Mouse (Mus musculus): ENCODE measurements around the gene Ly6g6f. TPM values are rescaled to one million over a fixed set of nuclear protein-coding genes. Genes with fewer than 3 reads are reported as not detected.

The Ly6g6f gene
- polyA plus RNA-seq, 1 experiment: 3.8 TPM

DNA sequence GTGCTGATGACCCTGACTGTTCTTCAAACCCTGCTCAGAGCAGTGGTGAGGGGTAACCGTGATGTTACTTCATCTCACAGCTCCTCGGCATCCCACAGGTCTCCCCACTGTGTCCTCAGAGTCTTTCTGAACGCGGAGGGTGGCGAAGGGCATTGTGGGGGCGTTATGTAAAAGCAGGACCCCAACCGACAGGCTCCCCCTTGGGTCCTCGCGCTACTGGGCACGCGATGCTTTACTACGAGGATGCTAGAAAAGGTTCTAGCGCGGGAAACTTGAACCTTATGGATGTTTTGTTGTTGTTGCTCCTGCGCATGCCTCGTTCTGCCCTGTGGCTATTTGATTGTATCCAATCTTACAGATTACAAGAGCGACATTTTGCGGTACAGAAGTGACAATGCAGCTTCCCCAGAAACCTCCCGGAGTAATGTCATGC, 36.5 kb upstream of the Ly6g6f start, which contains the start of gene Csnk2b:
Csnk2b (minus strand) TSS at position 183 of the 433 bp plus-strand sequence.
- peaks cover 9% of the 10 kb centered on the region; the same call in 1 of the 2 replicates for H3K4me1 ChIP-seq (ENCODE audit: control insufficient read depth, insufficient read depth, insufficient read length, low read length)
- peak within 1 kb of the TSS; percentile 90 for H3K27ac ChIP-seq (ENCODE audit: insufficient read depth, low read depth, low read length)
- H3K27me3 ChIP-seq (ENCODE audit: control insufficient read depth, insufficient read depth, low read length): no peaks in the 10 kb centered on the region
- TF ChIP-seq POLR2A (IDR thresholded peaks at IDR 0.05; ENCODE audit: low read depth, low read length) (no peak), CTCF (IDR thresholded peaks at IDR 0.05; ENCODE audit: extremely low read depth, insufficient read length, insufficient replicate concordance, low read depth, low read length) (no peak)
- 1% methylated on average over 19 of the region's 19 CpGs for WGBS
- peak within 1 kb of the TSS; percentile 91 for H3K4me3 ChIP-seq (ENCODE audit: low read depth, low read length)
- peaks cover 26% of the 10 kb centered on the region for H3K36me3 ChIP-seq (ENCODE audit: control insufficient read depth, insufficient read depth, low read length)

DNA sequence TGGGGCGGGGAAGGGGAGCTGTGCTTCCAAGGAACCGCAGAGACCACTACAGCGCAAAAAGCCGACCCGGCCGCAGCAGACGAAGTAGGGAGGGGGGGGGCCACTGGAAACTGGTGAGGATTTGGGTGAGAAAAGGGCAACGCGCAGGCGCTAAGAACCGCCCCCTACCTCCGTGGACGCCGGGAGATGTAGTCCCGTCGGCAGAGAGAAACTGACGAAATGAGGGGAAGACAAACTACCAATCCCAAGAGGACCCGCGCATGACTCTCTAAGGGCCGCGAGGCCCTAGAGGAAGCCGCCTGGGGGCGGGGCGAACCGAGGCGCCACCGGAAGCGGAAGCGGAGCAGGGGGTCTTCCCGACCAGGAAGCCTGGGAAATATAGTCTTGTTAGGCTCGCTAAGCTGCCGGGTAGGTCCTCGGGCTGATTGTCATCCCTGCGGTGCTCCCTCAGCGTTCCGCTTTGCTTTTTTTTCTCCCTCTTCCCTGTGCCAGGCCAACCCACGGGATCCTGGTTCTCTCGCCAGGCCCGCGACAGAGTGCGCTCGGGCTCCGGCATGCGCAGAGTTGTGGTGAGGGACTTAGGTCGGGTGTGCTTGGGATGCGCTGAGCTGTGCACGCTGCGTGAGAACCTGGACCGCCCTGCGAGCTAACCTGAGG, 35.9 kb upstream of the Ly6g6f start, which contains the start of gene Gpank1:
Gpank1 (plus strand) TSS at position 313 of the 657 bp plus-strand sequence.
- peaks cover 9% of the 10 kb centered on the region; the same call in 1 of the 2 replicates for H3K4me1 ChIP-seq (ENCODE audit: control insufficient read depth, insufficient read depth, insufficient read length, low read length)
- no peaks in the 10 kb centered on the region for H3K27me3 ChIP-seq (ENCODE audit: control insufficient read depth, insufficient read depth, low read length)
- TF ChIP-seq POLR2A (IDR thresholded peaks at IDR 0.05; ENCODE audit: low read depth, low read length) (peak; percentile 49), CTCF (IDR thresholded peaks at IDR 0.05; ENCODE audit: extremely low read depth, insufficient read length, insufficient replicate concordance, low read depth, low read length) (no peak)
- H3K27ac ChIP-seq (ENCODE audit: insufficient read depth, low read depth, low read length): peak within 1 kb of the TSS; percentile 90
- peaks cover 30% of the 10 kb centered on the region for H3K36me3 ChIP-seq (ENCODE audit: control insufficient read depth, insufficient read depth, low read length)
- under 1% methylated on average over 50 of the region's 50 CpGs for WGBS
- H3K4me3 ChIP-seq (ENCODE audit: low read depth, low read length): peak within 1 kb of the TSS; percentile 91

DNA sequence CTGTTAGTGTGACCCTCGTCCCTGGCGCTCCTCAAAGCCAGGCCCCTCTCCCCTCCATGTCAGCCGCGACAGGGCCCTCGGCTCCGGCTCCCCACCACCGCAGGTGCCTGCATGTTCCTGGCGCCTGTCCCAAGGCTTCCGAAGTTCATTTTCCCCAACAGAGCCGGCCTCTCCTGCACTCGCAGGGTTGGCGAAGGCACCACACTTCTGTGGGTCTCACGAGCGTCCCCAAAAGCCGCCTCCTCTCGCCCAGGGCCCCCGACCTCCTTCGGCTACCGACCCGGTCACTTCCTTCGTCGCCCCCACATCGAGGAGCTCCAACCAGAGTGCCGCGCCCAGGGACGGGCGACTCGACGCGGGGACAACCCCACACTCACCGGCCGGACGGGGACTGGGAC, 35.3 kb upstream of the Ly6g6f start:
- H3K36me3 ChIP-seq (ENCODE audit: control insufficient read depth, insufficient read depth, low read length): peaks cover 35% of the 10 kb centered on the region
- no peak for TF ChIP-seq POLR2A (IDR thresholded peaks at IDR 0.05; ENCODE audit: low read depth, low read length)
- no peak for TF ChIP-seq CTCF (IDR thresholded peaks at IDR 0.05; ENCODE audit: extremely low read depth, insufficient read length, insufficient replicate concordance, low read depth, low read length)
- H3K27ac ChIP-seq (ENCODE audit: insufficient read depth, low read depth, low read length): peak overlapping the region; percentile 36; the same call in 1 of the 2 replicates
- H3K4me3 ChIP-seq (ENCODE audit: low read depth, low read length): peak overlapping the region; percentile 90
- H3K4me1 ChIP-seq (ENCODE audit: control insufficient read depth, insufficient read depth, insufficient read length, low read length): peaks cover 9% of the 10 kb centered on the region; the same call in 1 of the 2 replicates
- H3K27me3 ChIP-seq (ENCODE audit: control insufficient read depth, insufficient read depth, low read length): no peaks in the 10 kb centered on the region
- WGBS: under 1% methylated on average over 33 of the region's 33 CpGs

DNA sequence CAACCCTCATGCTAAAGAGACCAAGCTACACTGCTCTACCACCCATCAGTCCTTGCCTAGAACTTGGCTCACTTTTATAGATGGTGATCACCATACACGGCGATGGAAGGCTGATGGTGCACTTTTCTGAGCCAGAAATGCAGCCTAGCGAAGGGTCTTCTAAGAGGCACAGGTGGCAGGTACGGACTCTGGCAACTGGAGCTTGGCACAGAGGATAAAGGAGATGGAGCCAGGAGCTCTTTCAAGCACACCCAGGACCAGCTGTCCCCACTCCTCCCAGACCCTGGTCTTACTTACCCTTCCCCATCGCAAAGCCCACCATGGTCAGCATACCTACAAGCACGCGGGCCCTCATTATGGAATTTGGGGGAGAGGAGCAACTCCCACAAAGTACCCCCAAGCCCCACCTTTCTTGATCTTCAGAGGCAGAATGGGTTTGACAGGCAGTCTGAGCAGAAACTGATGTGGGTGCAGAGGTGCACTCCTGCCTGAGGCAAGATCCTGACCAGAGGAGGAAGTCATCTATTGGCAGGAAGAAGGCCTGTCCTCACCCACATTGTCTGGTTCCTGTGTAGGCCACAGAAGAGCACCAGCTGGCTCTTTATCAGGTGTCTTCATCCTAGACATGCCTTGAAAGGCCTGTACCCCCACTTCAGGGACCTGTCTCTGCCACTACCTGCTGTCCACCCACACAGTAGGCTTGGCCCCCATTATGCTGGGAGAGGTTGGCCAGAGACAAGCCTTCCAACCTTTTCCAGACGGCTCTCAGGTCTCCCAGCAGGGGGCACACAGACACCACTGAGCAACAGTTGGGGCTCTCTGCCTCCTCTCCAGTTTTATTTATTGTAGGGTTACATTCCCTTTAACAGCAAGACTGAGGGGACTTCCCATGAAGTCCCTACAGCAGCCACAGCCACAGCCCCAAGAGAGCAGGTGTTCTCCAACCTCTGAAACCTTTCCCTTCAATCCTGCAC, 29.9 kb upstream of the Ly6g6f start, which contains the start of gene Ly6g5b:
Ly6g5b (minus strand) TSS at position 383 of the 974 bp plus-strand sequence.
- Histone ChIP-seq H3K36me3 (ENCODE audit: control insufficient read depth, insufficient read depth, low read length) (peaks cover 44% of the 10 kb centered on the region), H3K27me3 (ENCODE audit: control insufficient read depth, insufficient read depth, low read length) (no peaks in the 10 kb centered on the region), H3K4me3 (ENCODE audit: low read depth, low read length) (no peak within 1 kb of the TSS), H3K27ac (ENCODE audit: insufficient read depth, low read depth, low read length) (no peak within 1 kb of the TSS), H3K4me1 (ENCODE audit: control insufficient read depth, insufficient read depth, insufficient read length, low read length) (no peaks in the 10 kb centered on the region)
- TF ChIP-seq POLR2A (IDR thresholded peaks at IDR 0.05; ENCODE audit: low read depth, low read length) (no peak), CTCF (IDR thresholded peaks at IDR 0.05; ENCODE audit: extremely low read depth, insufficient read length, insufficient replicate concordance, low read depth, low read length) (peak; percentile 42; the same call in 1 of the 2 replicates)
- WGBS: 85% methylated on average over 8 of the region's 8 CpGs

DNA sequence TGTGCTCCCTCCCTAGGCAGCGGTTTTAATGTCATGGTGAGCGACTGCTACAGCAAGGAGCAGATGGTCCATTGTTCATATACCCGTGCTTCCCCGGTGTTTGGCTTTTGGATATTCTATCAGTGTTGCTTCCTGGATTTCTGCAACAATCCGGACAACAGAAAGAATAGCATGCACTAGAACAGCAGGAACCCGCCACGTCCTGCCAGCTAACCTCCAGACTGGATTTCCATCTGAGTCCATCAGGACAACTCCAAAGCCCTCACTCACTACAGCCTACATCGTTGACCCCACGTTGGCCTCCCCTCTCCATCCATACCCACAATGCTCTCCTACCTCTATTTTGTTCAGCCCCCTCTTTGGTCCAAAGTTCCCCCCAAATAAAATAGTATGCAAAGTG, 26.4 kb upstream of the Ly6g6f start:
- 74% methylated on average over 9 of the region's 9 CpGs for WGBS
- no peak overlapping the region for H3K4me3 ChIP-seq (ENCODE audit: low read depth, low read length)
- TF ChIP-seq POLR2A (IDR thresholded peaks at IDR 0.05; ENCODE audit: low read depth, low read length) (no peak), CTCF (IDR thresholded peaks at IDR 0.05; ENCODE audit: extremely low read depth, insufficient read length, insufficient replicate concordance, low read depth, low read length) (no peak)
- peaks cover 24% of the 10 kb centered on the region for H3K36me3 ChIP-seq (ENCODE audit: control insufficient read depth, insufficient read depth, low read length)
- no peak overlapping the region for H3K27ac ChIP-seq (ENCODE audit: insufficient read depth, low read depth, low read length)
- H3K4me1 ChIP-seq (ENCODE audit: control insufficient read depth, insufficient read depth, insufficient read length, low read length): no peaks in the 10 kb centered on the region
- no peaks in the 10 kb centered on the region for H3K27me3 ChIP-seq (ENCODE audit: control insufficient read depth, insufficient read depth, low read length)

DNA sequence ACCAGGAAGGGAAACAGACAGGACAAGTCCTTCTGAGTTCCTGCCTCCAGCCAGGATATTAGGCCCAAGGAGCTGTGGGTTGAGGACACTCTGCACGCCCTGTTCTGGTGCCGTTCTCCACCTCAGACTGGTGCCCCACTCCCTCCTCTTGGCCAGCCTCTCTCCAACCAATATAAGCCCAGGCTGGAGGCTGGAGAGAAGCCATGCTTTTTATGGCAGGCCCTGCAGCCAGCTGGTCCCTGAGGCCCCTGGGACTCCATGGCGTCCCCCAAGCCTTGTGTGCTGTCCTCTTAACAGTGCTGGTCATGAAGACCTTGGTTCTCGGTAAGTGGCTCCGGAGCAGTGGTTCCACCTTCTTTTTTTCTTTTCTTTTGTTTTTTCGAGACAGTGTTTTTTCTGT, 22.7 kb upstream of the Ly6g6f start, which contains the start of gene Ly6g5c:
Ly6g5c (plus strand) TSS at position 183 of the 400 bp plus-strand sequence.
- H3K27me3 ChIP-seq (ENCODE audit: control insufficient read depth, insufficient read depth, low read length): no peaks in the 10 kb centered on the region
- H3K27ac ChIP-seq (ENCODE audit: insufficient read depth, low read depth, low read length): no peak within 1 kb of the TSS
- H3K4me3 ChIP-seq (ENCODE audit: low read depth, low read length): no peak within 1 kb of the TSS
- WGBS: 84% methylated on average over 6 of the region's 6 CpGs
- H3K4me1 ChIP-seq (ENCODE audit: control insufficient read depth, insufficient read depth, insufficient read length, low read length): peaks cover 8% of the 10 kb centered on the region; the same call in 1 of the 2 replicates
- TF ChIP-seq CTCF (IDR thresholded peaks at IDR 0.05; ENCODE audit: extremely low read depth, insufficient read length, insufficient replicate concordance, low read depth, low read length): no peak
- peaks cover 2% of the 10 kb centered on the region; the same call in 1 of the 2 replicates for H3K36me3 ChIP-seq (ENCODE audit: control insufficient read depth, insufficient read depth, low read length)

Data from small intestine, adult 2 months (tissue).